Mouse (Mus musculus): ENCODE measurements around the gene Scube1.
A peak's percentile ranks its signal among the peaks of the same experiment; 100 is the strongest.

Scube1 gene

GRCm38 (mm10) chr15:83567728-83568127 is 157.1 kb downstream of the Scube1 start:
- no peak for DNase-seq (ENCODE audit: low read depth in 2 of 2, low spot score in 2 of 2)

GRCm38 (mm10) chr15:83566006-83566405 is 158.8 kb downstream of the Scube1 start:
- no peak for DNase-seq (ENCODE audit: low read depth in 2 of 2, low spot score in 2 of 2)

GRCm38 (mm10) chr15:83565434-83565833 is 159.4 kb downstream of the Scube1 start:
- DNase-seq (ENCODE audit: low read depth in 2 of 2, low spot score in 2 of 2): no peak

GRCm38 (mm10) chr15:83563857-83564651 is 160.8 kb downstream of the Scube1 start:
- peak in 1 of 2 experiments; percentile 26 for DNase-seq (ENCODE audit: low read depth in 2 of 2, low spot score in 2 of 2)

GRCm38 (mm10) chr15:83563327-83563856 is 161.4 kb downstream of the Scube1 start, which contains the start of the genes Tspo and Mcat:
Gene Tspo, plus strand, starts transcription at chr15:83563592.
Gene Mcat, minus strand, starts transcription at chr15:83563787.
- DNase-seq (ENCODE audit: low read depth in 2 of 2, low spot score in 2 of 2): peak; percentile 42 to 62

GRCm38 (mm10) chr15:83562626-83563270 is 162.1 kb downstream of the Scube1 start:
- peak; percentile 62 to 74 for DNase-seq (ENCODE audit: low read depth in 2 of 2, low spot score in 2 of 2)

- no peak for DNase-seq (ENCODE audit: low read depth in 2 of 2, low spot score in 2 of 2)
Measured at GRCm38 (mm10) chr15:83560941-83561477, 163.8 kb downstream of the Scube1 start.

GRCm38 (mm10) chr15:83555161-83555974 is 169.5 kb downstream of the Scube1 start:
- peak; percentile 68 to 82 for DNase-seq (ENCODE audit: low read depth in 2 of 2, low spot score in 2 of 2)

All from CD8-positive naive resting alpha-beta T cell, adult 2 months (primary cell).